Mouse (Mus musculus): ENCODE data around the gene Pif1. TPM values are rescaled to one million over a fixed set of nuclear protein-coding genes. Genes with fewer than 3 reads are reported as not detected.

The Pif1 gene
- polyA plus RNA-seq (2015; fragmentation: Nextera tagmentation; extraction: Ambion mirVana), result 3.2 and 4.3 TPM in 2 replicates

- H3K27ac ChIP-seq (ENCODE audit: low read depth, low read length), result no peak within 1 kb of the TSS
- no peaks in the 10 kb centered on the region for H3K36me3 ChIP-seq (ENCODE audit: control insufficient read depth, insufficient read depth, low read length)
- 11% methylated on average over 28 of the region's 28 CpGs for WGBS
- H3K9ac ChIP-seq (ENCODE audit: low read depth, low read length), result peak within 1 kb of the TSS; percentile 63
- H3K4me2 ChIP-seq (ENCODE audit: low read length), result peak within 1 kb of the TSS; percentile 94
- no peaks in the 10 kb centered on the region for H3K9me3 ChIP-seq (ENCODE audit: control insufficient read depth, low read length)
- ATAC-seq, result peak; percentile 87
- H3K27me3 ChIP-seq (replicated peaks; ENCODE audit: control insufficient read depth, insufficient read depth, low read length), result no peaks in the 10 kb centered on the region
- peak within 1 kb of the TSS; percentile 53 for H3K4me3 ChIP-seq (ENCODE audit: low read length)
- H3K4me1 ChIP-seq (ENCODE audit: control insufficient read depth, insufficient read depth, low read depth, low read length), result peaks cover 18% of the 10 kb centered on the region
Observed at GRCm38 (mm10) chr9:65586406-65587269, at the start of gene Pif1. Gene Pif1 (plus strand): TSS chr9:65587160.

- Histone ChIP-seq H3K4me3 (ENCODE audit: low read length) (no peak overlapping the region), H3K36me3 (ENCODE audit: control insufficient read depth, insufficient read depth, low read length) (no peaks in the 10 kb centered on the region), H3K27ac (ENCODE audit: low read depth, low read length) (no peak overlapping the region), H3K27me3 (replicated peaks; ENCODE audit: control insufficient read depth, insufficient read depth, low read length) (no peaks in the 10 kb centered on the region), H3K4me2 (ENCODE audit: low read length) (no peak overlapping the region), H3K4me1 (ENCODE audit: control insufficient read depth, insufficient read depth, low read depth, low read length) (no peaks in the 10 kb centered on the region), H3K9ac (ENCODE audit: low read depth, low read length) (no peak overlapping the region), H3K9me3 (ENCODE audit: control insufficient read depth, low read length) (no peaks in the 10 kb centered on the region)
- ATAC-seq, result no peak
- 89% methylated on average over 8 of the region's 8 CpGs for WGBS
Observed at GRCm38 (mm10) chr9:65537901-65538630, 48.9 kb upstream of the Pif1 start.

- ATAC-seq, result no peak
- 86% methylated on average over 9 of the region's 9 CpGs for WGBS
Observed at GRCm38 (mm10) chr9:65539697-65540096, 47.3 kb upstream of the Pif1 start.

GRCm38 (mm10) chr9:65541126-65542068, 45.6 kb upstream of the Pif1 start:
- Histone ChIP-seq H3K27ac (ENCODE audit: low read depth, low read length) (no peak overlapping the region), H3K4me3 (ENCODE audit: low read length) (no peak overlapping the region), H3K4me1 (ENCODE audit: control insufficient read depth, insufficient read depth, low read depth, low read length) (peaks cover 5% of the 10 kb centered on the region), H3K36me3 (ENCODE audit: control insufficient read depth, insufficient read depth, low read length) (no peaks in the 10 kb centered on the region), H3K4me2 (ENCODE audit: low read length) (no peak overlapping the region), H3K9me3 (ENCODE audit: control insufficient read depth, low read length) (no peaks in the 10 kb centered on the region), H3K27me3 (replicated peaks; ENCODE audit: control insufficient read depth, insufficient read depth, low read length) (no peaks in the 10 kb centered on the region), H3K9ac (ENCODE audit: low read depth, low read length) (no peak overlapping the region)
- WGBS, result 71% methylated on average over 13 of the region's 13 CpGs
- no peak for ATAC-seq

More at GRCm38 (mm10) chr9:65539697-65540096, 47.3 kb upstream of the Pif1 start:
- Histone ChIP-seq H3K36me3 (ENCODE audit: control insufficient read depth, insufficient read depth, low read length) (no peaks in the 10 kb centered on the region), H3K4me2 (ENCODE audit: low read length) (no peak overlapping the region), H3K9me3 (ENCODE audit: control insufficient read depth, low read length) (no peaks in the 10 kb centered on the region), H3K4me1 (ENCODE audit: control insufficient read depth, insufficient read depth, low read depth, low read length) (no peaks in the 10 kb centered on the region), H3K27ac (ENCODE audit: low read depth, low read length) (no peak overlapping the region), H3K27me3 (replicated peaks; ENCODE audit: control insufficient read depth, insufficient read depth, low read length) (no peaks in the 10 kb centered on the region), H3K9ac (ENCODE audit: low read depth, low read length) (no peak overlapping the region), H3K4me3 (ENCODE audit: low read length) (no peak overlapping the region)

GRCm38 (mm10) chr9:65542111-65542524, 44.8 kb upstream of the Pif1 start:
- 86% methylated on average over 7 of the region's 7 CpGs for WGBS

GRCm38 (mm10) chr9:65545635-65546412, 41.1 kb upstream of the Pif1 start:
- Histone ChIP-seq H3K27me3 (replicated peaks; ENCODE audit: control insufficient read depth, insufficient read depth, low read length) (no peaks in the 10 kb centered on the region), H3K9ac (ENCODE audit: low read depth, low read length) (no peak overlapping the region), H3K4me3 (ENCODE audit: low read length) (no peak overlapping the region), H3K4me2 (ENCODE audit: low read length) (no peak overlapping the region), H3K27ac (ENCODE audit: low read depth, low read length) (peak overlapping the region; percentile 42; the same call in 1 of the 2 replicates), H3K36me3 (ENCODE audit: control insufficient read depth, insufficient read depth, low read length) (no peaks in the 10 kb centered on the region), H3K9me3 (ENCODE audit: control insufficient read depth, low read length) (no peaks in the 10 kb centered on the region), H3K4me1 (ENCODE audit: control insufficient read depth, insufficient read depth, low read depth, low read length) (peaks cover 8% of the 10 kb centered on the region)
- no peak for ATAC-seq
- 58% methylated on average over 10 of the region's 10 CpGs for WGBS

More at GRCm38 (mm10) chr9:65542111-65542524, 44.8 kb upstream of the Pif1 start:
- no peak overlapping the region for H3K4me3 ChIP-seq (ENCODE audit: low read length)
- H3K36me3 ChIP-seq (ENCODE audit: control insufficient read depth, insufficient read depth, low read length), result no peaks in the 10 kb centered on the region
- H3K9me3 ChIP-seq (ENCODE audit: control insufficient read depth, low read length), result no peaks in the 10 kb centered on the region
- H3K4me2 ChIP-seq (ENCODE audit: low read length), result no peak overlapping the region
- no peaks in the 10 kb centered on the region for H3K27me3 ChIP-seq (replicated peaks; ENCODE audit: control insufficient read depth, insufficient read depth, low read length)
- H3K27ac ChIP-seq (ENCODE audit: low read depth, low read length), result no peak overlapping the region
- no peak for ATAC-seq
- H3K4me1 ChIP-seq (ENCODE audit: control insufficient read depth, insufficient read depth, low read depth, low read length), result peaks cover 5% of the 10 kb centered on the region
- H3K9ac ChIP-seq (ENCODE audit: low read depth, low read length), result no peak overlapping the region

GRCm38 (mm10) chr9:65546413-65546695, 40.6 kb upstream of the Pif1 start:
- Histone ChIP-seq H3K27me3 (replicated peaks; ENCODE audit: control insufficient read depth, insufficient read depth, low read length) (no peaks in the 10 kb centered on the region), H3K9ac (ENCODE audit: low read depth, low read length) (no peak overlapping the region), H3K27ac (ENCODE audit: low read depth, low read length) (no peak overlapping the region), H3K9me3 (ENCODE audit: control insufficient read depth, low read length) (no peaks in the 10 kb centered on the region), H3K4me2 (ENCODE audit: low read length) (no peak overlapping the region), H3K4me3 (ENCODE audit: low read length) (no peak overlapping the region), H3K4me1 (ENCODE audit: control insufficient read depth, insufficient read depth, low read depth, low read length) (peaks cover 8% of the 10 kb centered on the region), H3K36me3 (ENCODE audit: control insufficient read depth, insufficient read depth, low read length) (no peaks in the 10 kb centered on the region)
- WGBS, result 47% methylated on average over 4 of the region's 4 CpGs
- ATAC-seq, result no peak

GRCm38 (mm10) chr9:65547111-65547510, 39.8 kb upstream of the Pif1 start:
- Histone ChIP-seq H3K4me1 (ENCODE audit: control insufficient read depth, insufficient read depth, low read depth, low read length) (peaks cover 8% of the 10 kb centered on the region), H3K4me2 (ENCODE audit: low read length) (no peak overlapping the region), H3K27ac (ENCODE audit: low read depth, low read length) (no peak overlapping the region), H3K36me3 (ENCODE audit: control insufficient read depth, insufficient read depth, low read length) (no peaks in the 10 kb centered on the region), H3K27me3 (replicated peaks; ENCODE audit: control insufficient read depth, insufficient read depth, low read length) (no peaks in the 10 kb centered on the region), H3K9me3 (ENCODE audit: control insufficient read depth, low read length) (no peaks in the 10 kb centered on the region), H3K4me3 (ENCODE audit: low read length) (no peak overlapping the region), H3K9ac (ENCODE audit: low read depth, low read length) (no peak overlapping the region)
- ATAC-seq, result no peak
- 78% methylated on average over 5 of the region's 5 CpGs for WGBS

Data from hindbrain, embryonic 16.5 days (tissue).